8 mouse cellular contexts compared by ENCODE assay signal in genomic region chr4:102088235-102088867, GRCm38 (mm10). TPM values are rescaled to one million over a fixed set of nuclear protein-coding genes. Genes with fewer than 3 reads are reported as not detected.
A peak's percentile ranks its signal among the peaks of the same experiment; 100 is the strongest.
DNase-seq lines count a peak whose midpoint lies in the region; ATAC-seq and TF ChIP-seq lines count a peak whose summit lies in the region.

No protein-coding gene starts in this region.

- intact Hi-C loops in gastrocnemius, postnatal 14 days (cut with DNase I; ENCODE audit: low total_unique reads) = no loop called here

- no peaks in the 10 kb centered on the region for H3K9me3 ChIP-seq in lung, embryonic 14.5 days (ENCODE audit: low read depth, low read length)
- H3K9me3 ChIP-seq in hindbrain, embryonic 15.5 days = no peaks in the 10 kb centered on the region
- no peaks in the 10 kb centered on the region for H3K9me3 ChIP-seq in midbrain, embryonic 10.5 days (replicated peaks)

- no peaks in the 10 kb centered on the region for H3K36me3 ChIP-seq in lung, embryonic 14.5 days (ENCODE audit: insufficient read depth)
- no peaks in the 10 kb centered on the region for H3K36me3 ChIP-seq in hindbrain, embryonic 15.5 days
- H3K36me3 ChIP-seq in midbrain, embryonic 10.5 days = no peaks in the 10 kb centered on the region

- peak; percentile 29 for DNase-seq in lung, embryonic 14.5 days
- DNase-seq in lung, postnatal 25 days (ENCODE audit: low spot score) = no peak
- DNase-seq in embryo, embryonic 11 days = peak; percentile 43
- DNase-seq in midbrain, embryonic 10.5 days (ENCODE audit: low spot score) = no peak
- DNase-seq in c-Kit-positive CD71-positive TER-119-positive erythroid progenitor cells, embryonic 14.5 days (ENCODE audit: low spot score) = no peak
- DNase-seq in gastrocnemius, adult 18-20 months (ENCODE audit: low spot score) = no peak
- no peak for DNase-seq in gastrocnemius, postnatal 14 days

- no peaks in the 10 kb centered on the region for H3K4me1 ChIP-seq in lung, embryonic 14.5 days (ENCODE audit: insufficient read depth)
- peaks cover 15% of the 10 kb centered on the region for H3K4me1 ChIP-seq in hindbrain, embryonic 15.5 days (replicated peaks)
- H3K4me1 ChIP-seq in midbrain, embryonic 10.5 days = peaks cover 17% of the 10 kb centered on the region

- peak overlapping the region; percentile 97 for H3K4me2 ChIP-seq in lung, embryonic 14.5 days
- peak overlapping the region; percentile 96 for H3K4me2 ChIP-seq in hindbrain, embryonic 15.5 days

- H3K9ac ChIP-seq in lung, embryonic 14.5 days = peak overlapping the region; percentile 44
- peak overlapping the region; percentile 65 for H3K9ac ChIP-seq in hindbrain, embryonic 15.5 days

- no peak for TF ChIP-seq CTCF in lung, embryonic 14.5 days (IDR thresholded peaks at IDR 0.05; ENCODE audit: low read depth)

- WGBS in lung, embryonic 14.5 days = 16% methylated on average over 15 of the region's 15 CpGs
- WGBS in hindbrain, embryonic 15.5 days = 25% methylated on average over 15 of the region's 15 CpGs
- WGBS in midbrain, embryonic 10.5 days = 25% methylated on average over 15 of the region's 15 CpGs

- H3K27me3 ChIP-seq in lung, embryonic 14.5 days (ENCODE audit: insufficient read depth, low read length) = peaks cover 28% of the 10 kb centered on the region; the same call in 1 of the 2 replicates
- H3K27me3 ChIP-seq in hindbrain, embryonic 15.5 days = no peaks in the 10 kb centered on the region
- H3K27me3 ChIP-seq in midbrain, embryonic 10.5 days (ENCODE audit: low read depth, poor library complexity, severe bottlenecking) = peaks cover 49% of the 10 kb centered on the region

- ATAC-seq in lung, embryonic 14.5 days (ENCODE audit: insufficient read depth) = peak; percentile 66
- ATAC-seq in hindbrain, embryonic 15.5 days (ENCODE audit: low FRiP score, low read depth) = peak; percentile 68

- no peak overlapping the region for H3K27ac ChIP-seq in lung, embryonic 14.5 days (ENCODE audit: low read depth)
- H3K27ac ChIP-seq in hindbrain, embryonic 15.5 days (replicated peaks) = peak overlapping the region; percentile 72; the same call in 1 of the 2 replicates
- H3K27ac ChIP-seq in midbrain, embryonic 10.5 days (replicated peaks) = peak overlapping the region; percentile 50; the same call in 1 of the 2 replicates

- H3K4me3 ChIP-seq in lung, embryonic 14.5 days (ENCODE audit: low read depth, low read length) = peak overlapping the region; percentile 53
- H3K4me3 ChIP-seq in hindbrain, embryonic 15.5 days = peak overlapping the region; percentile 78
- peak overlapping the region; percentile 75 for H3K4me3 ChIP-seq in midbrain, embryonic 10.5 days

RNA-seq across cellular contexts. Expression of gene Pde4b, which starts 1.0 kb away (rescaled TPM):
- 25.7 and 28.3 TPM in 2 replicates for polyA plus RNA-seq in lung, embryonic 14.5 days (2014; fragmentation: Nextera tagmentation; extraction: Ambion mirVana)
- 44.0 TPM in 2 replicates for polyA plus RNA-seq in hindbrain, embryonic 15.5 days (2015; fragmentation: Nextera tagmentation; extraction: Ambion mirVana)
- polyA plus RNA-seq in midbrain, embryonic 10.5 days (2016; fragmentation: Nextera tagmentation; extraction: Ambion mirVana) = 5.6 and 6.0 TPM in 2 replicates
- 100 to 1,000 TPM in 1 of 2 experiments, 10 to 100 TPM in 1; 74.5 to 102 TPM for total RNA-seq in gastrocnemius, adult 18-20 months (2021)
- 10 to 100 TPM; 28.8 to 39.4 TPM for total RNA-seq in gastrocnemius, postnatal 14 days (2021)

Comparison
In these comparisons a context has a peak if more than half of its experiments do, and no peak if none do; other contexts are left out.
1. DNase-seq: peak in lung, embryonic 14.5 days (single experiment) and embryo, embryonic 11 days (single experiment); none in lung, postnatal 25 days (single experiment), midbrain, embryonic 10.5 days (single experiment), c-Kit-positive CD71-positive TER-119-positive erythroid progenitor cells, embryonic 14.5 days (single experiment), gastrocnemius, adult 18-20 months (single experiment) and gastrocnemius, postnatal 14 days (single experiment).
2. Peak in every context shown above with its lines, with median percentiles within 50 percentile points of each other: H3K4me3 ChIP-seq.